Mouse (Mus musculus) E14TG2a.4 (cell line): ENCODE results near the gene Sh3pxd2b.

Source experiments
- H3K27me3 ChIP-seq: 2 replicates; pipeline ENCODE4 v1.6.1; 2014; ENCODE audit warnings: low read length, control low read depth; ENCODE audit not compliant: insufficient read depth
- H3K36me3 ChIP-seq: 2 replicates; pipeline ENCODE4 v1.6.1; 2014; ENCODE audit warnings: low read length, control low read depth; ENCODE audit not compliant: insufficient read depth
- H3K4me1 ChIP-seq: replicated peaks from 2 replicates; pipeline ENCODE4 v1.6.1; 2014; ENCODE audit warnings: low read depth, low read length, control low read depth
- H3K4me3 ChIP-seq: replicated peaks from 2 replicates; pipeline ENCODE4 v1.5.1; 2014; ENCODE audit warnings: mild to moderate bottlenecking, low read length
- H3K9me3 ChIP-seq: 2 replicates; pipeline ENCODE4 v1.6.1; 2014; ENCODE audit warnings: low read length, control low read depth
- CTCF ChIP-seq: conservative IDR thresholded peaks from 2 replicates; pipeline ENCODE4 v1.5.1; 2014; ENCODE audit warnings: low read length
- NANOG ChIP-seq: IDR thresholded peaks from 2 replicates; pipeline ENCODE4 v1.6.1; 2014; ENCODE audit warnings: borderline replicate concordance, low read length, mixed read lengths
- POU5F1 ChIP-seq: IDR thresholded peaks from 2 replicates; pipeline ENCODE4 v1.6.1; 2014; ENCODE audit warnings: low read length, borderline replicate concordance

Sh3pxd2b gene

GRCm38 (mm10) chr11:32363188-32363587, 15.6 kb downstream of the Sh3pxd2b start:
- no peaks in the 10 kb centered on the region for H3K9me3 ChIP-seq
- no peaks in the 10 kb centered on the region for H3K4me1 ChIP-seq
- H3K36me3 ChIP-seq = no peaks in the 10 kb centered on the region
- TF ChIP-seq POU5F1 (no peak), CTCF (no peak), NANOG (no peak)
- no peak overlapping the region for H3K4me3 ChIP-seq
- H3K27me3 ChIP-seq = peaks cover 3% of the 10 kb centered on the region; the same call in 1 of the 2 replicates

GRCm38 (mm10) chr11:32363610-32364220, 16.1 kb downstream of the Sh3pxd2b start:
- H3K4me1 ChIP-seq = no peaks in the 10 kb centered on the region
- peaks cover 3% of the 10 kb centered on the region; the same call in 1 of the 2 replicates for H3K27me3 ChIP-seq
- H3K36me3 ChIP-seq = no peaks in the 10 kb centered on the region
- no peak overlapping the region for H3K4me3 ChIP-seq
- no peak for TF ChIP-seq POU5F1
- no peak for TF ChIP-seq CTCF
- TF ChIP-seq NANOG = no peak
- H3K9me3 ChIP-seq = no peaks in the 10 kb centered on the region

DNA sequence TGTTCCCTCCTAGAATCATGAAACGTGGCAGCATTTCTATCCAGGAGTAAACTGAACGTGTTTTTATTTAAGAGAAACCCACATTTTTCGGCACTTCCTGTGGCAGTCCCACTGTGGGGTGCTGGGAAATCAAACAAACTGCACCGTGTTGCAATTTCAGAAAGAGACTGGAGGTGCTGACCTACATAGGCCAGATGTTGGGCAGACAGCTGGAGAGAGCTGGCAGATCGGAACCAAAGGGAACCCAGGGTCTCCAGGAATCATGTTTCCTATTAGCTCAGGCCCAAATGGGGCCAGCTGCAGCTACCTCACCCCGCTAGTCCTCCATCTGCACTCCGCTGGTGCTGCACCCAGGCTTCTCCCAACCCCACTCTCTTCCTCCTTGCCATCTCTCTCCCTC, 16.8 kb downstream of the Sh3pxd2b start:
- TF ChIP-seq POU5F1 (no peak), CTCF (no peak), NANOG (no peak)
- H3K36me3 ChIP-seq = no peaks in the 10 kb centered on the region
- no peaks in the 10 kb centered on the region for H3K4me1 ChIP-seq
- H3K27me3 ChIP-seq = peaks cover 3% of the 10 kb centered on the region; the same call in 1 of the 2 replicates
- no peak overlapping the region for H3K4me3 ChIP-seq
- no peaks in the 10 kb centered on the region for H3K9me3 ChIP-seq

GRCm38 (mm10) chr11:32365498-32365897, 17.9 kb downstream of the Sh3pxd2b start:
- Histone ChIP-seq H3K9me3 (no peaks in the 10 kb centered on the region), H3K36me3 (no peaks in the 10 kb centered on the region), H3K27me3 (no peaks in the 10 kb centered on the region; the same call in 1 of the 2 replicates), H3K4me1 (no peaks in the 10 kb centered on the region), H3K4me3 (no peak overlapping the region)
- TF ChIP-seq POU5F1 (no peak), NANOG (no peak), CTCF (no peak)

GRCm38 (mm10) chr11:32367056-32367455, 19.4 kb downstream of the Sh3pxd2b start:
- Histone ChIP-seq H3K4me1 (no peaks in the 10 kb centered on the region), H3K27me3 (no peaks in the 10 kb centered on the region; the same call in 1 of the 2 replicates), H3K4me3 (no peak overlapping the region), H3K9me3 (no peaks in the 10 kb centered on the region), H3K36me3 (no peaks in the 10 kb centered on the region)
- TF ChIP-seq CTCF (no peak), NANOG (no peak), POU5F1 (no peak)

DNA sequence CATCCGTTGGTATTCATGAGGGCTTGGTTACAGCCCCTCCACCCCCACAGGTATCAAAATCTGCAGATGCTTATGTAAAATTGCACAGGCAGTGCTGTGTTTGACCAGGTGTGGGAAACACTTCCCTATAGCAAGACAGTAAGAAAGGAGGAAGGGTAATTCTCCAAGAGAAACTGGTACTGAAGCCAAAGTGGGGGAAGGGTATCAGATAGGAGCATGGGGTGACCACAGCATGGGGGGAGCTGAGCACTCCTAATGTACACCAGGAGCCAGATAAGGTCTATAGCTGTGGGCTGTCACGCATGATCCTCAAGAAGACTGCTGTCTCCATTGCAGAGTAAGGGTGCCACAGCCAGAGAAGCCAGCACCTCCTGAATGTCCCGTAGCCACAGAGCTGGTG, 21.4 kb downstream of the Sh3pxd2b start:
- H3K4me3 ChIP-seq = no peak overlapping the region
- no peaks in the 10 kb centered on the region for H3K4me1 ChIP-seq
- no peaks in the 10 kb centered on the region; the same call in 1 of the 2 replicates for H3K27me3 ChIP-seq
- H3K9me3 ChIP-seq = no peaks in the 10 kb centered on the region
- H3K36me3 ChIP-seq = no peaks in the 10 kb centered on the region
- TF ChIP-seq CTCF (no peak), POU5F1 (no peak), NANOG (no peak)

DNA sequence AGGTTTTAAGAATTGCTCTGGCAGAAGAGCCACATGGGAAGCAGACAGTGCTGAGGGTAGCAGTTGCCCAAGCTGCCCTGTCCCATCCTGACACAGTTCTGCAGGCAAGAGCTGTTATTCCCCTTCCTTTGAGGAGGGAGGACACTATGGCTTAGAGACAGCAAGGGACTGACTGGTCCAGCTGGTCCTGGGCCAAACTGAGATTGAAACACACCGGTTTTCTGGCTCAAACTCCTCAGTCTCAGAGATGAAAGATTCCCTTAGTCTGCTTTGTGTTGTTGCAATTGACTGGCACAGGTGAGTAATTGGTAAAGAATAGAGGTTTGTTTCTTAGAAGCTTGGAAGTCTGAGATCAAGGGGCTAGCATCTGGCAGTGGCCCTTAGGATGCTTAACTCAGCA, 23.3 kb downstream of the Sh3pxd2b start:
- H3K9me3 ChIP-seq = no peaks in the 10 kb centered on the region
- no peaks in the 10 kb centered on the region for H3K4me1 ChIP-seq
- no peak overlapping the region for H3K4me3 ChIP-seq
- TF ChIP-seq NANOG (no peak), CTCF (no peak), POU5F1 (no peak)
- no peaks in the 10 kb centered on the region for H3K27me3 ChIP-seq
- H3K36me3 ChIP-seq = no peaks in the 10 kb centered on the region

DNA sequence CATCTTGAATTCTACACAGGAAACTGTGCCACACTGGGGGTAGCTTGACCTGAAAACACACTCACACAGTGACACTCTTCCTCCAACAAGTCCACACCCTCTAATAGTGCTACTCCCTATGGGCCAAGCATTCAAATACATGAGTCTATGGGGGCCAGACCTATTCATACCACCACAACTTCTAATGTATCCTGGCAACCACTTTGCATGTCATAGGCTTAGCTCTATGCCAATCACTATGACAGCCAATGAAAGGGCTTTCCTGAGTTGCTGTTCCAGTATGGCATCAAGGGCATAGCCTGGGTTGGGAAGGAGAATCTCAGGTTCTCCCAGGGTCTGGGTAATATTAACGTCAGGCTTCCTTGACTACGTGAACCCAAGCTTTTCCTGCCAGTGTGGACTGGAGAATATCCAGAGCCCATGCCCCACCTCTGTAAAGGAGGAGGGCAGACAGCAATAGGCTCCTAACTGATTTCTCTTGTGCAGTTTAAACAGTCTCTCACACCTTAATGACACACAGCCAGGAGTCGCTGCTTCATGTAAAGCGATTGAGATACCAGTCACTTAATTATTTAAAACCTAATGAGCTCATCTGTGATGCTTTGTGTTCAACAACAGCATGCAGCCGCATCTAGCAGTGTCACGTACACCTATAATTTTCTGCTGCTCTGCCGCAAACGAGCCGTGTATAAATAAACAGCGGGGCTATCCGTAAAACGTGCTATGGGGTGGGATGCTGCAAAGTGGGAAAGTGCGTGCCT, 25.8 kb downstream of the Sh3pxd2b start:
- Histone ChIP-seq H3K27me3 (no peaks in the 10 kb centered on the region), H3K9me3 (peaks cover 6% of the 10 kb centered on the region), H3K4me3 (no peak overlapping the region), H3K4me1 (no peaks in the 10 kb centered on the region), H3K36me3 (no peaks in the 10 kb centered on the region)
- no peak for TF ChIP-seq POU5F1
- no peak for TF ChIP-seq CTCF
- TF ChIP-seq NANOG = no peak

DNA sequence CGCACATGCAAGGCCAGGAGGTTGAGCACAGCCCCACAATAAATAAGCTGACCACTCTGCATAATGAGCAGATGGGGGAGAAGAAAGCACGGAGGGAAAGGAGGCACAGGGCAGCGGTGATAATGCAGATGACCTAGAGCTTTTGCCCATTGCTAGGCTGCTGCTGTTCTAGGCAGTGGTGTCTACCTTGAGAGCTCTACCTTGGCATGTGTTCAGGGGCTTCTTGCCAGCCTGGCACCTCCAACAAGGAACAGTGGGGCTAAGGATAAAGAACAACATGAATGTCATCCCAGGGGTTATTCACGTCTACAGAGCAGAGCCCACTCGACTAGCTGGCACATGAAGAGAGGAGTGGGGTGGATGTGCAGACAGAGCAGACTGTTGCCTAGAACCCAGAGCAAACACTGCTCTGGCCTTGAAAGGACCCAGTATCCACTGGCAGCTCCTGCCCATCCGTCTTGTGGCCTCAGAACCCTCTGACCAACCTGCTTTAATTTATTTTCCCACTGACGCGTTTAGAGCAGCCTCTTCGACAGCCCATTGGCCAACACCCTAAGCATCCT, 26.5 kb downstream of the Sh3pxd2b start:
- no peaks in the 10 kb centered on the region for H3K27me3 ChIP-seq
- peaks cover 6% of the 10 kb centered on the region for H3K9me3 ChIP-seq
- TF ChIP-seq CTCF (no peak), POU5F1 (no peak), NANOG (no peak)
- no peaks in the 10 kb centered on the region for H3K4me1 ChIP-seq
- no peak overlapping the region for H3K4me3 ChIP-seq
- H3K36me3 ChIP-seq = no peaks in the 10 kb centered on the region
